Mouse (Mus musculus) megakaryocyte, embryonic 14.5 days (primary cell): ENCODE measurements at regions not wholly inside any gene's neighbourhood (a gene's known extent, or its start where the extent isn't known, plus 50 kb on each side); places are given as distances from the start of the nearest gene placed in this dataset.

ENCODE experiments used
- FLI1 ChIP-seq: IDR thresholded peaks from 2 replicates; pipeline ENCODE4 v1.6.1; 2012; ENCODE audit warnings: low read length, inconsistent platforms, mixed read lengths
- GATA1 ChIP-seq: IDR thresholded peaks from 3 replicates; pipeline ENCODE4 v1.6.1; 2012; ENCODE audit warnings: mixed read lengths, low read length, inconsistent platforms, borderline replicate concordance

DNA sequence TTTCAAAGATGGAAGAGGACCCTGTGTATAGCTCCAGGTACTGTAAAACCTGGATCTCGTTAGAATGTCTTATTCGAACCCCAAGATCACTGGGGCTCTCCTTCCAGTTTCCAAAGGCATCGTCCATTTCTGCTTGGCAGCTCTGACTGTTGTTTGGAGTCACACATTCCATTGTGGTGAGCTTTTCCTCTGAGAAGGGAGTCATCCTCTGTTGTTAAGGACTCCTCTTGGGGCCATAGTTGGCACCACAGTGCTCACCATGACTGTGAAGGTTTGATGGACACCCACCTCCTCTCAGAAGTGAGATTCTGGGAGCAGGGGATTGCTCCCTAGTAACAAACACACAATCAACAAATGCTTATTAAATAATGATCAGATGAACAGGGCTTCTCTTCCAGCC lies 75.0 kb upstream of the Igf1r start:
- TF ChIP-seq GATA1, result no peak
- no peak for TF ChIP-seq FLI1
